Mouse (Mus musculus): ENCODE results near the gene Mlh3. TPM values are rescaled to one million over a fixed set of nuclear protein-coding genes. Genes with fewer than 3 reads are reported as not detected.

Gene Mlh3
- polyA plus RNA-seq, 1 experiment: 1.4 TPM

DNA sequence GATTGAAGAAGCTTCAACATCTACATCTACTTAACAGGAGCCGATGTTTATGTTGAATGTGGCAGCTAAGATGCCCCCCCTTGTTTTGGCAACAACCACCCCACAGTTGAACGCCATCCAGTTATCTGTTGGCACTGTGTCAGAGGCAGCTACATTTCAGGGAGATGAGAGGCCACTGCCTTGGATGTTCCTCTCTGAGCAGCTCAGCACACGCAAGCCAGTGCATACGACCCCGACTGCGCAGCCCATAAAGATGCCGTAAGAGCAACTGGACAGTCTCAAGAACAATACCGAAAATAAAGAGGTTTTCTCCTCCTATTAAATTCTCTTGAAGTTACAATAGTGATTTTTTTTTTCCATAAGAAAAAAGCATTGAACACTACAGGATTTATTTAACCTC lies 5.9 kb downstream of the Mlh3 start:
- no peaks in the 10 kb centered on the region for H3K36me3 ChIP-seq (ENCODE audit: control insufficient read depth, insufficient read depth)
- H3K4me3 ChIP-seq: no peak overlapping the region
- H3K4me2 ChIP-seq (ENCODE audit: low read depth): peak overlapping the region; percentile 36
- no peak overlapping the region for H3ac ChIP-seq (ENCODE audit: control insufficient read depth, insufficient read length)
- TF ChIP-seq MYOG (IDR thresholded peaks at IDR 0.05; ENCODE audit: control insufficient read depth in 1 of 3, insufficient read depth in 1 of 3, insufficient read length in 2 of 3, low read depth in 2 of 3) (no peak), SRF (IDR thresholded peaks at IDR 0.05; ENCODE audit: control insufficient read depth, insufficient read length, low read depth) (no peak), TCF12 (IDR thresholded peaks at IDR 0.05; ENCODE audit: insufficient read depth, poor library complexity, severe bottlenecking) (no peak), REST (IDR thresholded peaks at IDR 0.05; ENCODE audit: insufficient read depth, insufficient read length) (no peak), USF1 (IDR thresholded peaks at IDR 0.05; ENCODE audit: low read depth) (no peak), E2F4 (IDR thresholded peaks at IDR 0.05; ENCODE audit: insufficient read depth) (no peak), TCF3 (IDR thresholded peaks at IDR 0.05; ENCODE audit: insufficient read length, low read depth) (no peak), POLR2A (IDR thresholded peaks at IDR 0.05; ENCODE audit: insufficient read length, low read depth) (no peak), MYOD1 (IDR thresholded peaks at IDR 0.05; ENCODE audit: control insufficient read depth in 1 of 3, insufficient read length in 2 of 3, low read depth in 2 of 3) (no peak)
- no peaks in the 10 kb centered on the region for H3K79me2 ChIP-seq (ENCODE audit: control insufficient read depth, insufficient read depth)
- no peaks in the 10 kb centered on the region for H3K27me3 ChIP-seq (ENCODE audit: control insufficient read depth, insufficient read depth, insufficient read length)

DNA sequence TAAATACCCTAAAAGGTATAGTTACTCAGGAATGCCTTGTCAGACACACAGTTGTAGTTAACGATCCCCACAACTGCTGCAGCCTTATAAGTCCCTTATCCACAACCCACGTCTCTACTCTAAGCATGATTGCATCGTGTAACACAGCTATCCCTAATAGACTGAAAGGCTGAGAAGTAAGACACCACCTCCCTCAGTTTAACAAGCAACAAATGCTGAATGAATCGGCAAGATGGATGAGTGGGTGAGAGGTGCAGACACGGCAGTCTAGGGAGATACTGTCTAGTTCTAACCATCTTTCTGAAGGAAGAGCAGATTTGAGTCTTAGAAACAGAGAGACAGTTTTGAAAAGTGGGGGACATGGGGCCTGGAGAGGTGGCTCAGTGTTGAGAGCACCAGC lies 7.2 kb downstream of the Mlh3 start:
- H3K4me3 ChIP-seq: no peak overlapping the region
- H3K27me3 ChIP-seq (ENCODE audit: control insufficient read depth, insufficient read depth, insufficient read length): no peaks in the 10 kb centered on the region
- H3ac ChIP-seq (ENCODE audit: control insufficient read depth, insufficient read length): no peak overlapping the region
- no peaks in the 10 kb centered on the region for H3K36me3 ChIP-seq (ENCODE audit: control insufficient read depth, insufficient read depth)
- H3K4me2 ChIP-seq (ENCODE audit: low read depth): no peak overlapping the region
- no peaks in the 10 kb centered on the region for H3K79me2 ChIP-seq (ENCODE audit: control insufficient read depth, insufficient read depth)
- no peak for TF ChIP-seq USF1 (IDR thresholded peaks at IDR 0.05; ENCODE audit: low read depth)

DNA sequence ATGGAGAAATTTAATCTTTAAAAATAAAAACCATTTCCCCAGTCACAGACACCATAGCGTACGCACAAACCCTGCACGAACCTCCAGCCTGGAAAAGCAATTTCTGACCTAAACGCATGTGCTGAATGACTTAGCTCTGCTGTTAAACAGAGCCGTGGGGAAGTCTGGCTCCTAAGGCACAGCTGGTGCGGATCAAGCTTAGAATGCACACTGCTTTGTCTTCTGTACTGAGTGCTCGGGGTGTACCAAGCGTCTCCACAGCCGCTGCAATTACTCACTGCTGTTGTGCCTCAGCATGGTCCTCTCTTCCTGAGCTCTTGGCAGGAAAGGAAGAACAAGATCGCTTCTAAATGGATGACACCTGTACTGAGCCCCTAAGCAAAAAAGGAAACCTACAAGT lies 7.9 kb downstream of the Mlh3 start:
- no peak for TF ChIP-seq E2F4 (IDR thresholded peaks at IDR 0.05; ENCODE audit: insufficient read depth)
- TF ChIP-seq CEBPB (IDR thresholded peaks at IDR 0.05; ENCODE audit: insufficient read depth, poor library complexity, severe bottlenecking): no peak
- TF ChIP-seq POLR2A (IDR thresholded peaks at IDR 0.05; ENCODE audit: insufficient read length, low read depth): no peak
- no peak for TF ChIP-seq MYOG (IDR thresholded peaks at IDR 0.05; ENCODE audit: control insufficient read depth in 1 of 3, insufficient read depth in 1 of 3, insufficient read length in 2 of 3, low read depth in 2 of 3)
- TF ChIP-seq USF1 (IDR thresholded peaks at IDR 0.05; ENCODE audit: low read depth): no peak
- no peak for TF ChIP-seq TCF12 (IDR thresholded peaks at IDR 0.05; ENCODE audit: insufficient read depth, poor library complexity, severe bottlenecking)
- no peak for TF ChIP-seq TCF3 (IDR thresholded peaks at IDR 0.05; ENCODE audit: insufficient read length, low read depth)
- no peak for TF ChIP-seq MYOD1 (IDR thresholded peaks at IDR 0.05; ENCODE audit: control insufficient read depth in 1 of 3, insufficient read length in 2 of 3, low read depth in 2 of 3)
- TF ChIP-seq MAX (IDR thresholded peaks at IDR 0.05; ENCODE audit: low read depth): no peak
- no peak for TF ChIP-seq POLR2AphosphoS2 (IDR thresholded peaks at IDR 0.05; ENCODE audit: insufficient read length, low read depth)
- no peak for TF ChIP-seq REST (IDR thresholded peaks at IDR 0.05; ENCODE audit: insufficient read depth, insufficient read length)
- no peak for TF ChIP-seq SRF (IDR thresholded peaks at IDR 0.05; ENCODE audit: control insufficient read depth, insufficient read length, low read depth)
- Histone ChIP-seq H3K27me3 (ENCODE audit: control insufficient read depth, insufficient read depth, insufficient read length) (no peaks in the 10 kb centered on the region), H3ac (ENCODE audit: control insufficient read depth, insufficient read length) (no peak overlapping the region), H3K79me2 (ENCODE audit: control insufficient read depth, insufficient read depth) (no peaks in the 10 kb centered on the region), H3K4me3 (no peak overlapping the region), H3K4me2 (ENCODE audit: low read depth) (no peak overlapping the region), H3K36me3 (ENCODE audit: control insufficient read depth, insufficient read depth) (no peaks in the 10 kb centered on the region)

DNA sequence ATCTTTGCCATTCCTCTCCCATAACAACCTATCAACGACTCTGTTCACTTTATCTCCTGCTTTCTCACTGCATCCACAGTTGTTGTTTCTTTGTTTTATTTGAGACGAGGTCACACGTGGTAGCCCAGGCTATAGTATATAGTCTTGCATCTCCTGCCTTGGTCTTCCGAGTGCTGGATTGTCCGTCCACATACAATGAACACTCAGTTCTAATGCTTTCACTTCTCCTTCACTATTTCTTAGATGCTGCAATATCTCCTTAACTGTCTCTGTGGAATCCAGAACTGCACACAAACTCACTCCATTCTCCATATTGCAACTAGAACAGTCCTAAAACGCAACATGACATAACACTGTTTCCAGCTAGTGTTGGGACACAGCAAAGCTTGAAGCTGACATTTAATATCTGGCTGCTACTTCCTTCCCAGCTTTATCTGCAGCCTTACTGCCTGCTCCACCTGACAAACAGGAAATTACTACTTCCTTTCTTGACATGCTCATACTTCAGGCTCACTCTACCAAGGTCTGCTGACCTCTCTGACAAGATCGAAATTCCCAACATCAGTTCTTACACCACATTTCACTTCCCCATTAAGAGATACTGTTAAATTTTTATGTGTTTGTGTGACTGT lies 13.3 kb downstream of the Mlh3 start:
- peak overlapping the region; percentile 49 for H3K4me2 ChIP-seq (ENCODE audit: low read depth)
- no peaks in the 10 kb centered on the region for H3K36me3 ChIP-seq (ENCODE audit: control insufficient read depth, insufficient read depth)
- H3ac ChIP-seq (ENCODE audit: control insufficient read depth, insufficient read length): no peak overlapping the region
- no peaks in the 10 kb centered on the region for H3K79me2 ChIP-seq (ENCODE audit: control insufficient read depth, insufficient read depth)
- no peaks in the 10 kb centered on the region for H3K27me3 ChIP-seq (ENCODE audit: control insufficient read depth, insufficient read depth, insufficient read length)
- TF ChIP-seq E2F4 (IDR thresholded peaks at IDR 0.05; ENCODE audit: insufficient read depth) (no peak), TCF12 (IDR thresholded peaks at IDR 0.05; ENCODE audit: insufficient read depth, poor library complexity, severe bottlenecking) (no peak), MYOD1 (IDR thresholded peaks at IDR 0.05; ENCODE audit: control insufficient read depth in 1 of 3, insufficient read length in 2 of 3, low read depth in 2 of 3) (no peak), MYOG (IDR thresholded peaks at IDR 0.05; ENCODE audit: control insufficient read depth in 1 of 3, insufficient read depth in 1 of 3, insufficient read length in 2 of 3, low read depth in 2 of 3) (no peak), USF1 (IDR thresholded peaks at IDR 0.05; ENCODE audit: low read depth) (no peak), MAX (IDR thresholded peaks at IDR 0.05; ENCODE audit: low read depth) (no peak), TCF3 (IDR thresholded peaks at IDR 0.05; ENCODE audit: insufficient read length, low read depth) (no peak), SRF (IDR thresholded peaks at IDR 0.05; ENCODE audit: control insufficient read depth, insufficient read length, low read depth) (no peak), REST (IDR thresholded peaks at IDR 0.05; ENCODE audit: insufficient read depth, insufficient read length) (no peak), CEBPB (IDR thresholded peaks at IDR 0.05; ENCODE audit: insufficient read depth, poor library complexity, severe bottlenecking) (no peak), POLR2A (IDR thresholded peaks at IDR 0.05; ENCODE audit: insufficient read length, low read depth) (no peak), POLR2AphosphoS2 (IDR thresholded peaks at IDR 0.05; ENCODE audit: insufficient read length, low read depth) (no peak)
- H3K4me3 ChIP-seq: no peak overlapping the region

DNA sequence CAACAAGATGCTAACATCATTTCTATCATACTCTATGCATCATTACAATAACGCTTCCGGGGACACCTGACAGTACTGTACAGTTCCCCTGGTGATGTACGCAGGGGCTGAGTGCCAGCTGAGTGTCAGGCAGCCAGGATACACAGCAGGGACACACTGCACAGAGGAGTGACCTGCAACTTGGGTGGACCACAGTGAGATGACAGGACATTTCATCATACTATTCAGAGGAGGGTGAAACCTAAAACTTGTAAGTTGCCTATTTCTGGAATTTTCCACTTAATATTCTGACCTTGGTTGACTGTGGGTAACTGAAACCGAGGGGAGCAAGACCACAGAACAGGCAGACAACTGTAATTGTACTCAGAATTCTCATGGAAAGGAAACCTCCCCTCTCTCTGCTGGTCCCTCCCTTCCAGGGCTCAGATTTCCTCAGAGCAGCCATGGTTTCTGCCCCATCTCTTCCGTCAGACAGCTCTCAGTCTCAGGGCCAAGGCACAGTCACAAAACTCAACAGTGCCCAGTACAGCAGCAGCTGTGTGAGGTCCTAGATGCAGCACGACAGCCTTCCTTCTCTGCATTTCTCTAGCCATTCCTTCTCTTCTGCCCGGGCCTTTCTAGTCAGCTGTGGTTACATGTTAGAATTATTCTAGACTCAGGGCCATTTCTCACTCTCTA lies 14.2 kb downstream of the Mlh3 start:
- Histone ChIP-seq H3K4me2 (ENCODE audit: low read depth) (peak overlapping the region; percentile 49), H3K4me3 (no peak overlapping the region), H3K27me3 (ENCODE audit: control insufficient read depth, insufficient read depth, insufficient read length) (no peaks in the 10 kb centered on the region), H3K79me2 (ENCODE audit: control insufficient read depth, insufficient read depth) (no peaks in the 10 kb centered on the region), H3K36me3 (ENCODE audit: control insufficient read depth, insufficient read depth) (no peaks in the 10 kb centered on the region), H3ac (ENCODE audit: control insufficient read depth, insufficient read length) (no peak overlapping the region)
- TF ChIP-seq POLR2AphosphoS2 (IDR thresholded peaks at IDR 0.05; ENCODE audit: insufficient read length, low read depth) (peak; percentile 75), POLR2A (IDR thresholded peaks at IDR 0.05; ENCODE audit: insufficient read length, low read depth) (peak; percentile 78), USF1 (IDR thresholded peaks at IDR 0.05; ENCODE audit: low read depth) (no peak), MYOD1 (IDR thresholded peaks at IDR 0.05; ENCODE audit: control insufficient read depth in 1 of 3, insufficient read length in 2 of 3, low read depth in 2 of 3) (peak in 2 of 3 experiments; percentile 44 to 50), SRF (IDR thresholded peaks at IDR 0.05; ENCODE audit: control insufficient read depth, insufficient read length, low read depth) (peak; percentile 21), TCF3 (IDR thresholded peaks at IDR 0.05; ENCODE audit: insufficient read length, low read depth) (no peak), REST (IDR thresholded peaks at IDR 0.05; ENCODE audit: insufficient read depth, insufficient read length) (no peak), TCF12 (IDR thresholded peaks at IDR 0.05; ENCODE audit: insufficient read depth, poor library complexity, severe bottlenecking) (no peak), E2F4 (IDR thresholded peaks at IDR 0.05; ENCODE audit: insufficient read depth) (no peak), MAX (IDR thresholded peaks at IDR 0.05; ENCODE audit: low read depth) (no peak), CEBPB (IDR thresholded peaks at IDR 0.05; ENCODE audit: insufficient read depth, poor library complexity, severe bottlenecking) (peak; percentile 99), MYOG (IDR thresholded peaks at IDR 0.05; ENCODE audit: control insufficient read depth in 1 of 3, insufficient read depth in 1 of 3, insufficient read length in 2 of 3, low read depth in 2 of 3) (peak in 1 of 3 experiments; percentile 65)

All from myocyte (in vitro differentiated cells).